Mouse (Mus musculus): Measurements from ENCODE around the gene Hnrnpab.

- TF ChIP-seq POLR2A (IDR thresholded peaks at IDR 0.05; ENCODE audit: insufficient read depth, low read length) (no peak), CTCF (IDR thresholded peaks at IDR 0.05; ENCODE audit: low read depth, low read length) (no peak)
Observed at GRCm38 (mm10) chr11:51646751-51647667, 40.4 kb upstream of the Hnrnpab start.
